Mouse (Mus musculus): ENCODE measurements around the gene Trim33. TPM values are rescaled to one million over a fixed set of nuclear protein-coding genes. Genes with fewer than 3 reads are reported as not detected.

The Trim33 gene
- total and polyA plus RNA-seq, 2 experiments from 2014 or later, result 19.3 to 63.3 TPM

GRCm38 (mm10) chr3:103375181-103375855, 96.2 kb downstream of the Trim33 start:
- WGBS, result 57% methylated on average over 14 of the region's 14 CpGs
- Histone ChIP-seq H3K9me3 (ENCODE audit: low read length) (no peaks in the 10 kb centered on the region), H3K9ac (replicated peaks; ENCODE audit: low read length) (no peak overlapping the region), H3K4me3 (ENCODE audit: low read length) (no peak overlapping the region), H3K4me1 (ENCODE audit: insufficient read depth, low read length) (no peaks in the 10 kb centered on the region), H3K27me3 (ENCODE audit: insufficient read depth, low read length) (no peaks in the 10 kb centered on the region), H3K4me2 (ENCODE audit: low read depth, low read length) (no peak overlapping the region), H3K36me3 (ENCODE audit: insufficient read depth, low read length) (no peaks in the 10 kb centered on the region), H3K27ac (no peak overlapping the region)
- DNase-seq (ENCODE audit: low spot score) (no peak), ATAC-seq (no peak)
- TF ChIP-seq CTCF (IDR thresholded peaks at IDR 0.05; ENCODE audit: low read depth), result no peak

GRCm38 (mm10) chr3:103378018-103378417, 98.9 kb downstream of the Trim33 start:
- H3K4me1 ChIP-seq (ENCODE audit: insufficient read depth, low read length), result no peaks in the 10 kb centered on the region
- no peak for TF ChIP-seq CTCF (IDR thresholded peaks at IDR 0.05; ENCODE audit: low read depth)
- ATAC-seq (no peak), DNase-seq (ENCODE audit: low spot score) (no peak)
- no peaks in the 10 kb centered on the region for H3K9me3 ChIP-seq (ENCODE audit: low read length)
- no peaks in the 10 kb centered on the region for H3K27me3 ChIP-seq (ENCODE audit: insufficient read depth, low read length)
- no peak overlapping the region for H3K27ac ChIP-seq
- H3K4me3 ChIP-seq (ENCODE audit: low read length), result no peak overlapping the region
- H3K36me3 ChIP-seq (ENCODE audit: insufficient read depth, low read length), result no peaks in the 10 kb centered on the region
- H3K4me2 ChIP-seq (ENCODE audit: low read depth, low read length), result no peak overlapping the region
- no peak overlapping the region for H3K9ac ChIP-seq (replicated peaks; ENCODE audit: low read length)

- no peak for TF ChIP-seq CTCF (IDR thresholded peaks at IDR 0.05; ENCODE audit: low read depth)
These were observed 100.3 kb downstream of the Trim33 start for GRCm38 (mm10) chr3:103379371-103379770.

GRCm38 (mm10) chr3:103380814-103381213, 101.7 kb downstream of the Trim33 start:
- ATAC-seq (no peak), DNase-seq (ENCODE audit: low spot score) (no peak)
- Histone ChIP-seq H3K4me3 (ENCODE audit: low read length) (no peak overlapping the region), H3K9me3 (ENCODE audit: low read length) (no peaks in the 10 kb centered on the region), H3K27ac (no peak overlapping the region), H3K4me1 (ENCODE audit: insufficient read depth, low read length) (no peaks in the 10 kb centered on the region), H3K27me3 (ENCODE audit: insufficient read depth, low read length) (no peaks in the 10 kb centered on the region), H3K9ac (replicated peaks; ENCODE audit: low read length) (no peak overlapping the region), H3K36me3 (ENCODE audit: insufficient read depth, low read length) (no peaks in the 10 kb centered on the region), H3K4me2 (ENCODE audit: low read depth, low read length) (no peak overlapping the region)
- 81% methylated on average over 8 of the region's 8 CpGs for WGBS
- no peak for TF ChIP-seq CTCF (IDR thresholded peaks at IDR 0.05; ENCODE audit: low read depth)

More at GRCm38 (mm10) chr3:103379371-103379770, 100.3 kb downstream of the Trim33 start:
- Histone ChIP-seq H3K4me1 (ENCODE audit: insufficient read depth, low read length) (no peaks in the 10 kb centered on the region), H3K9me3 (ENCODE audit: low read length) (no peaks in the 10 kb centered on the region), H3K27me3 (ENCODE audit: insufficient read depth, low read length) (no peaks in the 10 kb centered on the region), H3K4me3 (ENCODE audit: low read length) (no peak overlapping the region), H3K9ac (replicated peaks; ENCODE audit: low read length) (no peak overlapping the region), H3K36me3 (ENCODE audit: insufficient read depth, low read length) (no peaks in the 10 kb centered on the region), H3K27ac (no peak overlapping the region), H3K4me2 (ENCODE audit: low read depth, low read length) (no peak overlapping the region)
- 58% methylated on average over 3 of the region's 3 CpGs for whole genome bisulfite sequencing
- no peak for DNase-seq (ENCODE audit: low spot score)
- ATAC-seq, result no peak

- Histone ChIP-seq H3K36me3 (ENCODE audit: insufficient read depth, low read length) (no peaks in the 10 kb centered on the region), H3K27ac (no peak overlapping the region), H3K27me3 (ENCODE audit: insufficient read depth, low read length) (no peaks in the 10 kb centered on the region), H3K4me3 (ENCODE audit: low read length) (no peak overlapping the region), H3K9ac (replicated peaks; ENCODE audit: low read length) (no peak overlapping the region), H3K9me3 (ENCODE audit: low read length) (no peaks in the 10 kb centered on the region), H3K4me1 (ENCODE audit: insufficient read depth, low read length) (no peaks in the 10 kb centered on the region), H3K4me2 (ENCODE audit: low read depth, low read length) (no peak overlapping the region)
- DNase-seq (ENCODE audit: low spot score), result no peak
- no peak for TF ChIP-seq CTCF (IDR thresholded peaks at IDR 0.05; ENCODE audit: low read depth)
- 95% methylated on average over 6 of the region's 6 CpGs for WGBS
- ATAC-seq, result no peak
These were observed 102.3 kb downstream of the Trim33 start for GRCm38 (mm10) chr3:103381441-103381840.

- TF ChIP-seq CTCF (IDR thresholded peaks at IDR 0.05; ENCODE audit: low read depth), result peak; percentile 100
- no peak overlapping the region for H3K9ac ChIP-seq (replicated peaks; ENCODE audit: low read length)
- no peaks in the 10 kb centered on the region for H3K36me3 ChIP-seq (ENCODE audit: insufficient read depth, low read length)
- H3K27ac ChIP-seq, result no peak overlapping the region
- H3K4me3 ChIP-seq (ENCODE audit: low read length), result no peak overlapping the region
- no peak overlapping the region for H3K4me2 ChIP-seq (ENCODE audit: low read depth, low read length)
- DNase-seq (ENCODE audit: low spot score) (peak; percentile 97), ATAC-seq (peak; percentile 87)
- 17% methylated on average over 17 of the region's 17 CpGs for WGBS
- H3K4me1 ChIP-seq (ENCODE audit: insufficient read depth, low read length), result no peaks in the 10 kb centered on the region
- H3K27me3 ChIP-seq (ENCODE audit: insufficient read depth, low read length), result no peaks in the 10 kb centered on the region
- H3K9me3 ChIP-seq (ENCODE audit: low read length), result no peaks in the 10 kb centered on the region
These were observed 103.9 kb downstream of the Trim33 start for GRCm38 (mm10) chr3:103382872-103383567.

GRCm38 (mm10) chr3:103384486-103384885, 105.4 kb downstream of the Trim33 start:
- Histone ChIP-seq H3K27ac (no peak overlapping the region), H3K9me3 (ENCODE audit: low read length) (no peaks in the 10 kb centered on the region), H3K4me1 (ENCODE audit: insufficient read depth, low read length) (no peaks in the 10 kb centered on the region), H3K9ac (replicated peaks; ENCODE audit: low read length) (no peak overlapping the region), H3K27me3 (ENCODE audit: insufficient read depth, low read length) (no peaks in the 10 kb centered on the region), H3K4me3 (ENCODE audit: low read length) (no peak overlapping the region), H3K36me3 (ENCODE audit: insufficient read depth, low read length) (no peaks in the 10 kb centered on the region), H3K4me2 (ENCODE audit: low read depth, low read length) (no peak overlapping the region)
- DNase-seq (ENCODE audit: low spot score), result no peak
- ATAC-seq, result no peak
- WGBS, result 90% methylated on average over 7 of the region's 7 CpGs
- no peak for TF ChIP-seq CTCF (IDR thresholded peaks at IDR 0.05; ENCODE audit: low read depth)

Measured in hindbrain, postnatal 0 days (tissue).